Mouse (Mus musculus): ENCODE results near the gene Hnrnpr. TPM values are rescaled to one million over a fixed set of nuclear protein-coding genes. Genes with fewer than 3 reads are reported as not detected.

Gene Hnrnpr
- polyA plus RNA-seq, 1 experiment, result 6.6 TPM

GRCm38 (mm10) chr4:136357429-136357828 lies 46.7 kb downstream of the Hnrnpr start:
- no peak overlapping the region for H3K4me3 ChIP-seq (replicated peaks)

GRCm38 (mm10) chr4:136367856-136368255 lies 57.1 kb downstream of the Hnrnpr start:
- no peak overlapping the region for H3K4me3 ChIP-seq (replicated peaks)
- TF ChIP-seq GATA1 (IDR thresholded peaks at IDR 0.05; ENCODE audit: low read length) (no peak), TAL1 (IDR thresholded peaks at IDR 0.05; ENCODE audit: low read length) (no peak)

More at GRCm38 (mm10) chr4:136357429-136357828, 46.7 kb downstream of the Hnrnpr start:
- peaks cover 87% of the 10 kb centered on the region for H3K36me3 ChIP-seq (ENCODE audit: control insufficient read depth)
- no peaks in the 10 kb centered on the region for H3K4me1 ChIP-seq (ENCODE audit: control insufficient read depth)
- no peaks in the 10 kb centered on the region for H3K27me3 ChIP-seq (ENCODE audit: control insufficient read depth)
- H3K9me3 ChIP-seq (ENCODE audit: control insufficient read depth, low read length), result no peaks in the 10 kb centered on the region
- TF ChIP-seq TAL1 (IDR thresholded peaks at IDR 0.05; ENCODE audit: low read length) (no peak), GATA1 (IDR thresholded peaks at IDR 0.05; ENCODE audit: low read length) (no peak)

GRCm38 (mm10) chr4:136369727-136370126 lies 59.0 kb downstream of the Hnrnpr start:
- H3K9me3 ChIP-seq (ENCODE audit: control insufficient read depth, low read length), result no peaks in the 10 kb centered on the region
- TF ChIP-seq GATA1 (IDR thresholded peaks at IDR 0.05; ENCODE audit: low read length) (no peak), TAL1 (IDR thresholded peaks at IDR 0.05; ENCODE audit: low read length) (no peak)

More at GRCm38 (mm10) chr4:136367856-136368255, 57.1 kb downstream of the Hnrnpr start:
- peaks cover 3% of the 10 kb centered on the region; the same call in 1 of the 2 replicates for H3K27me3 ChIP-seq (ENCODE audit: control insufficient read depth)
- H3K4me1 ChIP-seq (ENCODE audit: control insufficient read depth), result no peaks in the 10 kb centered on the region
- H3K36me3 ChIP-seq (ENCODE audit: control insufficient read depth), result no peaks in the 10 kb centered on the region
- H3K9me3 ChIP-seq (ENCODE audit: control insufficient read depth, low read length), result no peaks in the 10 kb centered on the region

GRCm38 (mm10) chr4:136373494-136374181 lies 62.9 kb downstream of the Hnrnpr start:
- Histone ChIP-seq H3K27me3 (ENCODE audit: control insufficient read depth) (no peaks in the 10 kb centered on the region), H3K36me3 (ENCODE audit: control insufficient read depth) (no peaks in the 10 kb centered on the region), H3K4me3 (replicated peaks) (no peak overlapping the region), H3K4me1 (ENCODE audit: control insufficient read depth) (no peaks in the 10 kb centered on the region), H3K9me3 (ENCODE audit: control insufficient read depth, low read length) (no peaks in the 10 kb centered on the region)
- TF ChIP-seq GATA1 (IDR thresholded peaks at IDR 0.05; ENCODE audit: low read length), result no peak
- TF ChIP-seq TAL1 (IDR thresholded peaks at IDR 0.05; ENCODE audit: low read length), result no peak

More at GRCm38 (mm10) chr4:136369727-136370126, 59.0 kb downstream of the Hnrnpr start:
- peaks cover 3% of the 10 kb centered on the region; the same call in 1 of the 2 replicates for H3K27me3 ChIP-seq (ENCODE audit: control insufficient read depth)
- no peak overlapping the region for H3K4me3 ChIP-seq (replicated peaks)
- no peaks in the 10 kb centered on the region for H3K36me3 ChIP-seq (ENCODE audit: control insufficient read depth)
- H3K4me1 ChIP-seq (ENCODE audit: control insufficient read depth), result no peaks in the 10 kb centered on the region

GRCm38 (mm10) chr4:136377001-136377400 lies 66.3 kb downstream of the Hnrnpr start:
- H3K36me3 ChIP-seq (ENCODE audit: control insufficient read depth), result no peaks in the 10 kb centered on the region
- H3K9me3 ChIP-seq (ENCODE audit: control insufficient read depth, low read length), result no peaks in the 10 kb centered on the region
- no peak for TF ChIP-seq GATA1 (IDR thresholded peaks at IDR 0.05; ENCODE audit: low read length)
- no peak for TF ChIP-seq TAL1 (IDR thresholded peaks at IDR 0.05; ENCODE audit: low read length)
- H3K4me1 ChIP-seq (ENCODE audit: control insufficient read depth), result no peaks in the 10 kb centered on the region
- H3K4me3 ChIP-seq (replicated peaks), result no peak overlapping the region
- H3K27me3 ChIP-seq (ENCODE audit: control insufficient read depth), result no peaks in the 10 kb centered on the region

- Histone ChIP-seq H3K4me1 (ENCODE audit: control insufficient read depth) (no peaks in the 10 kb centered on the region), H3K27me3 (ENCODE audit: control insufficient read depth) (no peaks in the 10 kb centered on the region), H3K4me3 (replicated peaks) (no peak overlapping the region), H3K36me3 (ENCODE audit: control insufficient read depth) (no peaks in the 10 kb centered on the region), H3K9me3 (ENCODE audit: control insufficient read depth, low read length) (0 out of 2 replicates have a peak, but pooled peaks cover 5% of the 10 kb centered on the region)
- no peak for TF ChIP-seq GATA1 (IDR thresholded peaks at IDR 0.05; ENCODE audit: low read length)
- TF ChIP-seq TAL1 (IDR thresholded peaks at IDR 0.05; ENCODE audit: low read length), result no peak
These were observed 72.3 kb downstream of the Hnrnpr start for GRCm38 (mm10) chr4:136383052-136383451.

GRCm38 (mm10) chr4:136383839-136384238 lies 73.1 kb downstream of the Hnrnpr start:
- Histone ChIP-seq H3K27me3 (ENCODE audit: control insufficient read depth) (no peaks in the 10 kb centered on the region), H3K4me3 (replicated peaks) (no peak overlapping the region), H3K9me3 (ENCODE audit: control insufficient read depth, low read length) (0 out of 2 replicates have a peak, but pooled peaks cover 5% of the 10 kb centered on the region), H3K4me1 (ENCODE audit: control insufficient read depth) (no peaks in the 10 kb centered on the region), H3K36me3 (ENCODE audit: control insufficient read depth) (no peaks in the 10 kb centered on the region)
- TF ChIP-seq TAL1 (IDR thresholded peaks at IDR 0.05; ENCODE audit: low read length), result no peak
- no peak for TF ChIP-seq GATA1 (IDR thresholded peaks at IDR 0.05; ENCODE audit: low read length)

GRCm38 (mm10) chr4:136387261-136387660 lies 76.5 kb downstream of the Hnrnpr start:
- Histone ChIP-seq H3K9me3 (ENCODE audit: control insufficient read depth, low read length) (0 out of 2 replicates have a peak, but pooled peaks cover 5% of the 10 kb centered on the region), H3K4me3 (replicated peaks) (no peak overlapping the region), H3K36me3 (ENCODE audit: control insufficient read depth) (no peaks in the 10 kb centered on the region), H3K27me3 (ENCODE audit: control insufficient read depth) (no peaks in the 10 kb centered on the region), H3K4me1 (ENCODE audit: control insufficient read depth) (no peaks in the 10 kb centered on the region)
- TF ChIP-seq TAL1 (IDR thresholded peaks at IDR 0.05; ENCODE audit: low read length) (no peak), GATA1 (IDR thresholded peaks at IDR 0.05; ENCODE audit: low read length) (no peak)

- Histone ChIP-seq H3K27me3 (ENCODE audit: control insufficient read depth) (no peaks in the 10 kb centered on the region), H3K36me3 (ENCODE audit: control insufficient read depth) (no peaks in the 10 kb centered on the region), H3K9me3 (ENCODE audit: control insufficient read depth, low read length) (peaks cover 2% of the 10 kb centered on the region; the same call in 1 of the 2 replicates), H3K4me1 (ENCODE audit: control insufficient read depth) (no peaks in the 10 kb centered on the region), H3K4me3 (replicated peaks) (no peak overlapping the region)
- TF ChIP-seq TAL1 (IDR thresholded peaks at IDR 0.05; ENCODE audit: low read length) (no peak), GATA1 (IDR thresholded peaks at IDR 0.05; ENCODE audit: low read length) (no peak)
These were observed 91.1 kb downstream of the Hnrnpr start for GRCm38 (mm10) chr4:136401806-136402205.

Measured in erythroblast, embryonic 14.5 days (primary cell).